Mouse (Mus musculus) neural tube, embryonic 12.5 days (tissue): ENCODE data around the gene Sphk2. TPM values are rescaled to one million over a fixed set of nuclear protein-coding genes. Genes with fewer than 3 reads are reported as not detected.
A peak's percentile ranks its signal among the peaks of the same experiment; 100 is the strongest.
"Not testable (repeated sequence)": the region's sequence is repeated elsewhere in the genome, so short reads cannot be mapped to it uniquely, and the experiment has no call there.

Experiments used
- ATAC-seq: fragments of 200-750 bp; cut with Nextera tagmentation; 2 replicates; pipeline ENCODE4 v1.8.0; 2017; ENCODE audit warnings: low read depth, mild to moderate bottlenecking, moderate TSS enrichment, moderate library complexity; ENCODE audit not compliant: low FRiP score
- H3K27ac ChIP-seq: fragments of 300-500 bp; sonication (generic); 2 replicates; pipeline ENCODE4 v1.5.1; 2016
- H3K27me3 ChIP-seq: fragments of 300-500 bp; sonication (generic); replicated peaks from 2 replicates; pipeline ENCODE4 v1.6.1; 2016; ENCODE audit warnings: mild to moderate bottlenecking
- H3K36me3 ChIP-seq: fragments of 300-500 bp; sonication (generic); 2 replicates; pipeline ENCODE4 v1.6.1; 2016; ENCODE audit warnings: mild to moderate bottlenecking
- H3K4me1 ChIP-seq: fragments of 300-500 bp; sonication (generic); 2 replicates; pipeline ENCODE4 v1.6.1; 2016
- H3K4me2 ChIP-seq: fragments of 300-500 bp; sonication (generic); replicated peaks from 2 replicates; pipeline ENCODE4 v1.6.1; 2016; ENCODE audit warnings: mild to moderate bottlenecking
- H3K4me3 ChIP-seq: fragments of 300-500 bp; sonication (generic); 2 replicates; pipeline ENCODE4 v1.5.1; 2016
- H3K9ac ChIP-seq: fragments of 300-500 bp; sonication (generic); 2 replicates; pipeline ENCODE4 v1.6.1; 2016; ENCODE audit warnings: mild to moderate bottlenecking
- H3K9me3 ChIP-seq: fragments of 300-500 bp; sonication (generic); 2 replicates; pipeline ENCODE4 v1.6.1; 2016; ENCODE audit warnings: mild to moderate bottlenecking
- WGBS: fragments of 180-500 bp; shearing (Covaris S2); methylation state at CpG from one replicate; pipeline ENCODE4 v1.1.7; 2016; 5-methylcytosine and 5-hydroxymethylcytosine counted together
- polyA plus RNA-seq: library from polyadenylated mRNA; unstranded; fragments of >200 nt; fragmentation: Nextera tagmentation; extraction: Ambion mirVana; gene quantifications from 2 replicates; pipeline ENCODE4 v1.2.1, GENCODE M21; 2016

Gene Sphk2
- polyA plus RNA-seq, 1 experiment from 2014 or later, result 29.0 TPM

DNA sequence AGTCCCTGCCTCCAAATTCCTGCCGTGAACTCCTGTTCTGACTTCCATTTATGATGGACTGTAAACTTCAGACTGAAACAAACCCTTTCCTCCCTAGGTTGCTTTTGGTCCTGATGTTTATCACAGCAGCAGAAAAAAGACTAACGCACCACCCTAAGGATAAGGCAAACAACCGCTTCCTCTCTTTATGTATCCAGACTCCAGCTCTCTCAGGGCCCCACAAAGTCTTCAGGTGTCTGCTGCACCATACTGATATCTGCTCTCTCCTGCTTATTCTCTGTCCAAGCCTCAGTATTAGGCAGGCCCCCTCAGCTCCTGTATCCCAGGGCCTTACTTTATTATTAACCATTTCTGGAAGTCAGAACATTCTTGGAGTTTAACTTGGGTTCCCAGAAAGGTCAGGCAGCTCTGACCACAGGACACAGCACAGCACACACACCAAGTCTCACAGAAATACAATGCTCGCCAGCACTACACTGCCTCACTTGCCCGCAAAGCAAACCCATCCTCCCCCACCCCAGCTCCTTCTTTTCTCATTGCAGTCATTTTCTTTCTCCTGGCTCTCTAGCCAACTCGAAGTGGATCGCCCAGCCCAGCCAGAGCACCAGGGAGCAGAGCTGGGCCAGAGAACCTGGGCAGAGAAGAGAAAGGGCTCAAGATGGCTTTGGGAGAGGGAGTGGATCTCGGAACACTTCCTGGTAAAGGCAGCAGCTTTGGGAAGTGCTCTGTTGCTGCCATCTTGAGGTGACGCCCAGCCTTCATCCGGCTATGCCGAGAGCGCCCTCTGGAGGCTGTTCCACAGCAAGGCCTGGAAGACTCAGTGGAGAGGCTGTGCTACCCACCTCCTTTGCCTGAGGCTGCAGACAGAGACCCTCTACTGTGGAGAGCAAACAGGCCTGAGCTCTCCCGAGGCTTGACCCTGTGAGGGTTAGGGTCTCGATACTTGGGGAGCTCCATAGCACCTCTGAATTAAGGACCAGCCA lies 35.4 kb downstream of the Sphk2 start:
- H3K4me3 ChIP-seq, result no peak overlapping the region

DNA sequence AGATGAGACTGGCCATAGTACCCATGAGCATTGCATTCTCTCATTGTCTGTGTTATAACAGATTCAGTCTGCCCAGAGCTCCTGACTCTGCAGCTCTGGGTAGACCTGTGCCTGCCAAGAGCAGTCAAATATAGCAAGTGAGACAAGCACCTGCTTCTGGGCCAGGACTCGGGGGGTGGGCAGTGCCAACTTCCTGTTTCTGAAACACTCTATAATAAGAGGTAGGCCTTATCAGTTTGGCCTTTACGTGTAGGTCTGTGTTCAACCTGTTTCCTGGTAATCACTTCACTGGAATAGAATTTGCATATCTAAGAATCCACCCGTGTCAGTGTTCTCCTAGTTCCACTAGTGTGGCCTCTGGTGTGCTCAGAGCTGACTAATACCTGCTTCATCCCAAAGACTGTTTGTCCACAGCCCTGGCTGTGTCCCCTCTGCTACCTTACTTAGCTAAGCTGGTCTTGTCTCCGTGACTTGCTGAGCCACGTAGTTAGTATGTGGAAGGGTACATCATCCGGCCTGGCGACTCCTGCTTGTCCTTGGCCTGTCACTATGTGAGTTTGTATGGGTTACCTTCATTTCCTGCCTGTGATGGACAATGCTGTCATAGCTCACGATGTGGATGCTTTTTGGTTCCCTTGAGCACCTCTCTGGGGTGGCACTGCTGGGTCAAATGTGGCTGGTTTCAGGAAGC lies 36.6 kb downstream of the Sphk2 start:
- Histone ChIP-seq H3K9ac (no peak overlapping the region), H3K36me3 (no peaks in the 10 kb centered on the region), H3K4me2 (no peak overlapping the region), H3K27ac (no peak overlapping the region), H3K9me3 (no peaks in the 10 kb centered on the region), H3K4me3 (no peak overlapping the region), H3K27me3 (no peaks in the 10 kb centered on the region), H3K4me1 (peaks cover 11% of the 10 kb centered on the region)
- 89% methylated on average over 8 of the region's 8 CpGs for WGBS
- no peak for ATAC-seq

More for the DNA sequence above, 35.4 kb downstream of the Sphk2 start:
- no peak overlapping the region for H3K27ac ChIP-seq
- ATAC-seq, result peak; percentile 78
- 31% methylated on average over 14 of the region's 14 CpGs for WGBS
- no peaks in the 10 kb centered on the region for H3K27me3 ChIP-seq
- H3K36me3 ChIP-seq, result no peaks in the 10 kb centered on the region
- H3K4me2 ChIP-seq, result peak overlapping the region; percentile 47
- peaks cover 19% of the 10 kb centered on the region for H3K4me1 ChIP-seq
- peak overlapping the region; percentile 33; the same call in 1 of the 2 replicates for H3K9ac ChIP-seq
- no peaks in the 10 kb centered on the region for H3K9me3 ChIP-seq

DNA sequence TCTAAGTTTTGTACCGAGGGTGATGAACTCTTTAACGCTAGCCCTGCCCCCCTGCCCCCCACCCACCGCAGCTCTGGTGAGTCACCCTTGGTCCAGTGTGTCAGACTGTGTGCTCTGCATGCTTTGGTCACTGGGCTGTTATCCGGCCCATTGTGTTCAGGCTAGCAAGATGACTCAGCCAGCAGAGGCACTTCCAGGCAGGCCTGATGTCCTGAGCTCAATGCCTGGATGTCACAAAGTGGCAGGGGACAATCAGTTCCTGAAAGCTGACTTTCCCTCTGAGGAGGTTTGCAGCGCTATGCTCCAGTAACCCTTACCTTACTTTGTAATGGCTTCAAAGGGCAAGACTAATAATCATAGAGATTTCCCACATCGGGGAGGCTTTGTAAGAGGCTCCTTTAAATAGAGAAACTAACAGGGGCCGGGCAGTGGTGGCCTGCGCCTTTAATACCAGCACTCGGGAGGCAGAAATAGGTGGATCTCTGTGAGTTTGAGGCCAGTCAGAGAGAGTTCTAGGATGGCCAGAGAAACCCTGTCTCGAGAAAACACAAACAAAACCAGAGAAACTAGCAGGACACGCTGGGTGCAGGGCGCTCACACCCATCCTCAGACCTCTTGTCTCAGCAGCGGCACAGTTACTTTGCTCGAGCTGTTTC lies 37.7 kb downstream of the Sphk2 start:
- WGBS, result 76% methylated on average over 14 of the region's 14 CpGs
- peaks cover 6% of the 10 kb centered on the region; the same call in 1 of the 2 replicates for H3K4me1 ChIP-seq
- no peaks in the 10 kb centered on the region for H3K27me3 ChIP-seq
- no peak overlapping the region for H3K9ac ChIP-seq
- no peaks in the 10 kb centered on the region for H3K36me3 ChIP-seq
- no peak for ATAC-seq
- H3K4me2 ChIP-seq, result no peak overlapping the region
- no peaks in the 10 kb centered on the region for H3K9me3 ChIP-seq
- H3K4me3 ChIP-seq, result no peak overlapping the region
- H3K27ac ChIP-seq, result no peak overlapping the region

DNA sequence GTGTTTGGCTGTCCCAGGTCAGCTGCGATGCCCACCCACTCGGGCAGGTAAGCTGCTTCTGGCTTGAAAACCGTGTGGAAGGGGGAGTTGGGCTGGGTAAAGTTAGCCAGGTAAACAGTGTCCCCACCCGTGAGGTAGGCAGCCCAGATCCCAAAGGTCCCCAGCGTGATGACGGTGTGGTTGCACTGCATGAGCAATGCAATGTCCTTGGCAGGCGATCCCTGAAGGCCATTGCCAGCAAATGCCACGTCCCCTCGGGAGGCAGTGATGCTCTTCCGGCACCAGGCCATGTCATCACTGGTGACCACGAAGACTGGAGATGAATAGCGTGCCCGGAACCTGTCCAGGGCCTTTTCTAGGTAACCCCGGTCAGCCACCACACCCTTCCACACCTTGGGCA lies 39.3 kb downstream of the Sphk2 start:
- Histone ChIP-seq H3K36me3 (no peaks in the 10 kb centered on the region), H3K27me3 (no peaks in the 10 kb centered on the region; the same call in 1 of the 2 replicates), H3K4me1 (peaks cover 6% of the 10 kb centered on the region; the same call in 1 of the 2 replicates), H3K9ac (no peak overlapping the region), H3K27ac (no peak overlapping the region), H3K4me2 (no peak overlapping the region), H3K4me3 (no peak overlapping the region), H3K9me3 (no peaks in the 10 kb centered on the region)
- 89% methylated on average over 14 of the region's 14 CpGs for whole genome bisulfite sequencing
- ATAC-seq, result no peak

DNA sequence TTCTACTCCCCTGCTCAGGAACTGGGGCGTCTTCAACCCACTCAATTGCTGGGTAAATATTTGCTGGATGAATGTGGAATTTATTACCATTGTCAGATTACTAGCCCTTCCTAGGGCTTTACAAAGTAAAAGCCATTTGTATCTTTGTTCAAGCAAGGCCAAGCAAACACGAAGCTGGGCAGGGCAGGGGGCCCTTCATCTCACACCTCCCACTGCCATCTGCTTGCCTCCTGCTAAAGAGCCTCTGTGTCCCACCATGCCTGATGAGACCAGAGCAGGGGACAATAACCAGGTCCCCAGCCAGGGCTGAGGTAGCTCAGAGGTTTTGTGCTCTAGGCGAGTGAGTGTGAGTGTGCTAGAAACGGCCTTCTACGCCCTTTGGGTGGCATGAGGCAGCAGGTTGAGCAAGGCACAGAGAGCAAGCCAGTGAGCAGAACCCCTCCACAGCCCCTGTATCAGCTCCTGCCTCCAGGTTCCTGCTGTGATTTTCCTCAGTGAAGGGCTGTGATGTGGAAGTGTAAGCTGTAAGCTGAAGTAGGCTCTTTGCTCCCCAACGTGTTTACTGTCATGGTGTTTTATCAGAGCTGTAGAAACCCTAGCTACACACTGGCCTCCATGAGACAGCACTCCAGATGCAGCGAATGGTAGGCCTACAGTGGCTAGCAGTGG lies 40.0 kb downstream of the Sphk2 start:
- peaks cover 6% of the 10 kb centered on the region; the same call in 1 of the 2 replicates for H3K4me1 ChIP-seq
- WGBS, result 70% methylated on average over 7 of the region's 7 CpGs
- H3K27me3 ChIP-seq, result no peaks in the 10 kb centered on the region; the same call in 1 of the 2 replicates
- H3K9me3 ChIP-seq, result no peaks in the 10 kb centered on the region
- ATAC-seq, result no peak
- no peaks in the 10 kb centered on the region for H3K36me3 ChIP-seq
- no peak overlapping the region for H3K27ac ChIP-seq
- H3K4me2 ChIP-seq, result no peak overlapping the region
- H3K4me3 ChIP-seq, result no peak overlapping the region
- no peak overlapping the region for H3K9ac ChIP-seq

DNA sequence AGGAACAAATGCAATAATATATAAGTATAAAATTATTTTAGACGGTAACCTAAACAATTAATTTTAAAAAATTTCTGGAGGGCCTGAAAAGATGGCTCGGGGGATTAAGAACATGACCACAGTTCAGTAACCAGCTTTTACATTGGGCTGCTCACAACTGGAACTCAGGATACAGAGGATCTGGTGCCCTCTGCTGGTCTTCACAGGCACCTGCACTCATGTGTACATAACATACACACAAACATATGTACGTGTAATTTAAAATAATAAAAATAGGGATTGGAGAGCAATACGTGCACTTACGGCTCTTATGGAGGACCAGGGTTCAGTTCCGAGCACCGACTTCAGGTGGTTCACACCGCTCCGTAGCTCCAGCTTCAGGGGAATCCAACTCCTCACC lies 48.9 kb downstream of the Sphk2 start:
- H3K9ac ChIP-seq, result no peak overlapping the region
- H3K27ac ChIP-seq, result no peak overlapping the region
- H3K4me2 ChIP-seq, result no peak overlapping the region
- H3K4me3 ChIP-seq, result no peak overlapping the region
- WGBS, result 95% methylated on average over 9 of the region's 9 CpGs
- no peak for ATAC-seq
- H3K4me1 ChIP-seq, result 0 out of 2 replicates have a peak, but pooled peaks cover 3% of the 10 kb centered on the region
- no peaks in the 10 kb centered on the region for H3K9me3 ChIP-seq
- no peaks in the 10 kb centered on the region for H3K36me3 ChIP-seq
- no peaks in the 10 kb centered on the region; the same call in 1 of the 2 replicates for H3K27me3 ChIP-seq

DNA sequence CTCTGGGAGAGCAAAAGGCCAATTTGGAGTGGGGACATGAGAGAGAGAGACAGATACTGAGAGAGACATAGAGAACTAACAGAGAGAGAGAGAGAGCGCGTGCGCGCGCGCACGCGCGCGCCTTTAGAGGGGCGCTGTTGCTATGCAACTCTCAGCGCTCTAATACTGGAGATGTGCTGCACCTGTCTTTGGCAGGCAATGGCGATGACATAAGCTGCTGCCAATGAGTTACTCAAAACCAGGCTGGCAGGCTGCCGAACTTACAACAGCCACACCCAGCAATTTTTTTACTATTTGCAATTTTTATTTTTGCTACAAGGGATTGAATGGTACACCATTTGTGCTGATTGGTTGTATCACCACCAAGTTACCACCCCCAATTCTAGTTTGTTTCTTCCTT lies 50.0 kb downstream of the Sphk2 start:
- no peak overlapping the region for H3K4me3 ChIP-seq
- H3K4me2 ChIP-seq, result no peak overlapping the region
- H3K9me3 ChIP-seq, result no peaks in the 10 kb centered on the region
- H3K36me3 ChIP-seq, result no peaks in the 10 kb centered on the region
- H3K27me3 ChIP-seq, result no peaks in the 10 kb centered on the region
- H3K9ac ChIP-seq, result no peak overlapping the region
- whole genome bisulfite sequencing, result 76% methylated on average over 14 of the region's 14 CpGs
- H3K4me1 ChIP-seq, result 0 out of 2 replicates have a peak, but pooled peaks cover 3% of the 10 kb centered on the region
- H3K27ac ChIP-seq, result no peak overlapping the region
- no peak for ATAC-seq

DNA sequence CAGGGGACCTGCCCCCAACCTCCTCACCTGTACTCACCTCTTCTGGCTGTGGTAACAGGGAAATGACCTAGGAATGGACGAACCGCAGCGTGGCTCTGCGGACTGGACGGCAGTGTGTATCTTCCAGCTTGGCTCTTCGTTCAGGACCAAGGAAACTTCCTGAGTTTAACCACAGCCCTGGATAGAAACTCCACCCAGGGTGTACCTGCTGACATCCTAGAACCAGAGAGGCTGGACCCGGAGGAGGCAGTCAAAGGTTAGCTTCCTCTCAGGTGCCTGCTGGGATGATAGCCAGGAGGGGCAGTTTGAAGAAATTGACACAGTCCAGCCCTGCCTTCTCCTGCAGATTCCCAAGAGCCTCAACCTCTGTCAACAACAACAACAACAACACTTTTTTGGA lies 51.6 kb downstream of the Sphk2 start, which contains the start of gene Fut2:
Gene Fut2, minus strand, starts transcription at position 234 of the 400 bp plus-strand sequence.
- H3K36me3 ChIP-seq, result no peaks in the 10 kb centered on the region
- H3K27ac ChIP-seq, result no peak within 1 kb of the TSS
- no peaks in the 10 kb centered on the region for H3K9me3 ChIP-seq
- no peaks in the 10 kb centered on the region for H3K27me3 ChIP-seq
- H3K4me3 ChIP-seq, result no peak within 1 kb of the TSS
- 0 out of 2 replicates have a peak, but pooled peaks cover 3% of the 10 kb centered on the region for H3K4me1 ChIP-seq
- 86% methylated on average over 7 of the region's 7 CpGs for WGBS
- no peak within 1 kb of the TSS for H3K9ac ChIP-seq
- H3K4me2 ChIP-seq, result no peak within 1 kb of the TSS
- no peak for ATAC-seq

DNA sequence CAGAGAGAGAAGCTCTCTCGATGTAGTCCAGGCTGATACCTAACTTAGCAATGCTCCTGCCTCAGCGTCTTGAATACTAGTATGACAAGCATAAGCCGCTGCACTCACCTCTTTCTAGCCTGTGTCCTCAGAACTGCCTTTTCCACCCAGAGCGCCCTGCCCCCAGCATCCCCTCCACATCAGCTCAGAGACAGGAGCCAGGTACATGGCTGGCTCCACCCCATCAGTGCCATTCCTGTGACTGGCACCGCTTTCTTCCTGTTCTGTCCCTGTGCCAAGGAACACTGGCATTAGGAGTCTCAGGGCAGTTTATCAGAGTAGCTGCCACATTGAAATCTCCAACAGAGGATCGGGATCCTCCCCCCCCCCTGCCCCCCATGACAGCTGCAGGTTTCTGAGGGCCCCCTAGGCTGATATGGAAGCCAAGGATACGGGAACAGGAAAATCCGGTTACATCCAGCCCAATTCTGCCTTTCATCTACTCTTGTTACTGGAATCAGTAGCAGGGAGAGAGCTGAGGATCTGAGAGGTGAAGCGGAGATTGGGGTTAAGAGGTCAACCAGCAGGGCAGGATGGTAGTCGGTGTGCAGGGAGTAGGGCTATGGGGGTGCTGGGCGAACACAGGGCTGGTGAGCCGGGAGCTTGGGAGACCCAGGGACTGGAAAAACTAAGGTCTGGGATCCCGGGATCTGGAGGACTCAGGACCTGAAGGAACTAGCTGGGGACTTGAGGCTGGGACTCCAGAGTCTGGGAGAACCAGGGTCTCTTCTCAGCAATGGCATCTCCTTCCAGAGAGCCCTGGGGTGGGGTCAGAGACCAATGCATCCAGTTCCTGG lies 52.3 kb downstream of the Sphk2 start:
- Histone ChIP-seq H3K27ac (no peak overlapping the region), H3K9ac (no peak overlapping the region), H3K4me2 (no peak overlapping the region), H3K36me3 (no peaks in the 10 kb centered on the region), H3K9me3 (no peaks in the 10 kb centered on the region), H3K27me3 (no peaks in the 10 kb centered on the region), H3K4me3 (no peak overlapping the region), H3K4me1 (0 out of 2 replicates have a peak, but pooled peaks cover 3% of the 10 kb centered on the region)
- 67% methylated on average over 13 of the region's 13 CpGs for WGBS
- ATAC-seq, result no peak

DNA sequence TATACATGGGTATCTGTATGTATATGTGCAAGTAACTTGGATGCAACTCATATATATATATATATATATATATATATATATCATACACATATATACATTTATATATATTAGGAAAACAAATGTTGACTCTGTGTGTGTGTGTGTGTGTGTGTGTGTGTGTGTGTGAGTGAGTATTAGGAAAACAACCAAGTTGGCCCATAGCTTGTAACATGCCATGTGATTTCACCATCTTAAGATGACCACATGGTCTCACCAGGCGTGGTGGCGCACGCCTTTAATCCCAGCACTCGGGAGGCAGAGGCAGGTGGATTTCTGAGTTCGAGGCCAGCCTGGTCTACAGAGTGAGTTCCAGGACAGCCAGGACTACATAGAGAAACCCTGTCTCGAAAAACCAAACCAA lies 56.1 kb downstream of the Sphk2 start:
- H3K4me1 ChIP-seq, H3K27ac ChIP-seq, H3K4me3 ChIP-seq, H3K9ac ChIP-seq, H3K9me3 ChIP-seq, H3K27me3 ChIP-seq, ATAC-seq, H3K4me2 ChIP-seq, H3K36me3 ChIP-seq: not testable (repeated sequence)
- WGBS, result 88% methylated on average over 6 of the region's 6 CpGs
